Mouse (Mus musculus) forebrain, embryonic 14.5 days (tissue): ENCODE measurements at regions not wholly inside any gene's neighbourhood (a gene's known extent, or its start where the extent isn't known, plus 50 kb on each side); places are given as distances from the start of the nearest gene placed in this dataset.
A peak's percentile ranks its signal among the peaks of the same experiment; 100 is the strongest.
"Not testable (repeated sequence)": the region's sequence is repeated elsewhere in the genome, so short reads cannot be mapped to it uniquely, and the experiment has no call there.

Experiments
- ATAC-seq: fragments of 200-750 bp; cut with Nextera tagmentation; 2 replicates; pipeline ENCODE4 v1.8.0; 2017; ENCODE audit warnings: mild to moderate bottlenecking, moderate library complexity
- DNase-seq: peaks from one replicate; pipeline ENCODE4 v3.0.0-alpha.2; 2015; ENCODE audit warnings: low spot score
- H3K27ac ChIP-seq: fragments of 300-500 bp; sonication (generic); 2 replicates; pipeline ENCODE4 v1.5.1; 2014; ENCODE audit warnings: low read depth, mild to moderate bottlenecking, control low read depth, low read length, moderate library complexity
- H3K27me3 ChIP-seq: fragments of 300-500 bp; sonication (generic); replicated peaks from 2 replicates; pipeline ENCODE4 v1.6.1; 2014; ENCODE audit warnings: low read length, control low read depth, mixed read lengths; ENCODE audit not compliant: control insufficient read depth, insufficient read depth
- H3K36me3 ChIP-seq: fragments of 300-500 bp; sonication (generic); 2 replicates; pipeline ENCODE4 v1.6.1; 2014; ENCODE audit warnings: low read length, control low read depth; ENCODE audit not compliant: control insufficient read depth, insufficient read depth
- H3K4me1 ChIP-seq: fragments of 300-500 bp; sonication (generic); 2 replicates; pipeline ENCODE4 v1.6.1; 2014; ENCODE audit warnings: antibody characterized with exemption, low read length, control low read depth; ENCODE audit not compliant: control insufficient read depth, insufficient read depth
- H3K4me2 ChIP-seq: fragments of 300-500 bp; sonication (generic); 2 replicates; pipeline ENCODE4 v1.6.1; 2014; ENCODE audit warnings: mild to moderate bottlenecking, control low read depth, low read length
- H3K4me3 ChIP-seq: fragments of 300-500 bp; sonication (generic); 2 replicates; pipeline ENCODE4 v1.5.1; 2014; ENCODE audit warnings: low read depth, low read length, control low read depth
- H3K9ac ChIP-seq: fragments of 300-500 bp; sonication (generic); 2 replicates; pipeline ENCODE4 v1.6.1; 2014; ENCODE audit warnings: mild to moderate bottlenecking, low read length, control low read depth, moderate library complexity
- H3K9me3 ChIP-seq: fragments of 300-500 bp; sonication (generic); replicated peaks from 2 replicates; pipeline ENCODE4 v1.6.1; 2016; ENCODE audit warnings: low read length, control low read depth, mixed read lengths; ENCODE audit not compliant: control insufficient read depth
- WGBS: fragments of 180-500 bp; shearing (Covaris S2); extraction: QIAGEN DNeasy Blood & Tissue Kit; methylation state at CpG from one replicate; pipeline ENCODE4 v1.1.7; 2014; 5-methylcytosine and 5-hydroxymethylcytosine counted together

GRCm38 (mm10) chrX:17818325-17818724 lies 246.2 kb upstream of the Fundc1 start:
- no peaks in the 10 kb centered on the region for H3K9me3 ChIP-seq
- WGBS = 26% methylated on average over 3 of the region's 3 CpGs
- ATAC-seq = no peak
- no peaks in the 10 kb centered on the region for H3K4me1 ChIP-seq
- H3K4me2 ChIP-seq = no peak overlapping the region
- H3K9ac ChIP-seq = no peak overlapping the region
- H3K36me3 ChIP-seq = no peaks in the 10 kb centered on the region
- DNase-seq = peak; percentile 0
- no peak overlapping the region for H3K27ac ChIP-seq
- H3K27me3 ChIP-seq = no peaks in the 10 kb centered on the region
- H3K4me3 ChIP-seq = no peak overlapping the region

- Histone ChIP-seq H3K36me3 (no peaks in the 10 kb centered on the region), H3K9ac (no peak overlapping the region), H3K27ac (no peak overlapping the region), H3K27me3 (no peaks in the 10 kb centered on the region), H3K4me1 (no peaks in the 10 kb centered on the region), H3K4me3 (no peak overlapping the region), H3K9me3 (no peaks in the 10 kb centered on the region), H3K4me2 (no peak overlapping the region)
- ATAC-seq (no peak), DNase-seq (no peak)
- WGBS = 71% methylated on average over 3 of the region's 3 CpGs
These were observed 245.5 kb upstream of the Fundc1 start for GRCm38 (mm10) chrX:17817651-17818050.

GRCm38 (mm10) chrX:17788048-17788447 lies 215.9 kb upstream of the Fundc1 start:
- DNase-seq, H3K4me2 ChIP-seq, H3K4me1 ChIP-seq, H3K36me3 ChIP-seq, H3K4me3 ChIP-seq, H3K9ac ChIP-seq, H3K27me3 ChIP-seq, H3K9me3 ChIP-seq, ATAC-seq, H3K27ac ChIP-seq: not testable (repeated sequence)
- WGBS = no CpG with 5 or more reads among the region's 6 CpGs

- WGBS = 95% methylated on average over 1 of the region's 1 CpGs
- Histone ChIP-seq H3K4me3 (no peak overlapping the region), H3K27me3 (no peaks in the 10 kb centered on the region), H3K27ac (no peak overlapping the region), H3K36me3 (no peaks in the 10 kb centered on the region), H3K9ac (no peak overlapping the region), H3K4me2 (no peak overlapping the region), H3K4me1 (no peaks in the 10 kb centered on the region), H3K9me3 (no peaks in the 10 kb centered on the region)
- no peak for ATAC-seq
- no peak for DNase-seq
These were observed 203.8 kb upstream of the Fundc1 start for GRCm38 (mm10) chrX:17775886-17776285.

- Histone ChIP-seq H3K9me3 (no peaks in the 10 kb centered on the region), H3K4me3 (no peak overlapping the region), H3K36me3 (no peaks in the 10 kb centered on the region), H3K4me2 (no peak overlapping the region), H3K4me1 (no peaks in the 10 kb centered on the region), H3K9ac (no peak overlapping the region), H3K27me3 (no peaks in the 10 kb centered on the region), H3K27ac (no peak overlapping the region)
- 54% methylated on average over 2 of the region's 2 CpGs for WGBS
- ATAC-seq = no peak
- no peak for DNase-seq
These were observed 180.7 kb upstream of the Fundc1 start for GRCm38 (mm10) chrX:17752823-17753222.

- Histone ChIP-seq H3K9me3 (no peaks in the 10 kb centered on the region), H3K4me1 (no peaks in the 10 kb centered on the region), H3K4me2 (no peak overlapping the region), H3K4me3 (no peak overlapping the region), H3K27ac (no peak overlapping the region), H3K27me3 (no peaks in the 10 kb centered on the region), H3K9ac (no peak overlapping the region), H3K36me3 (no peaks in the 10 kb centered on the region)
- ATAC-seq = no peak
- WGBS = 53% methylated on average over 5 of the region's 5 CpGs
- no peak for DNase-seq
These were observed 179.3 kb upstream of the Fundc1 start for GRCm38 (mm10) chrX:17751466-17751865.

GRCm38 (mm10) chrX:17730233-17730632 lies 158.1 kb upstream of the Fundc1 start:
- WGBS = 80% methylated on average over 4 of the region's 4 CpGs
- H3K4me1 ChIP-seq = no peaks in the 10 kb centered on the region
- H3K4me3 ChIP-seq = no peak overlapping the region
- ATAC-seq (no peak), DNase-seq (no peak)
- H3K27me3 ChIP-seq = no peaks in the 10 kb centered on the region
- H3K9me3 ChIP-seq = no peaks in the 10 kb centered on the region
- no peak overlapping the region for H3K27ac ChIP-seq
- H3K4me2 ChIP-seq = no peak overlapping the region
- no peak overlapping the region for H3K9ac ChIP-seq
- H3K36me3 ChIP-seq = no peaks in the 10 kb centered on the region

- Histone ChIP-seq H3K4me3 (no peak overlapping the region), H3K27ac (no peak overlapping the region), H3K4me1 (no peaks in the 10 kb centered on the region), H3K36me3 (no peaks in the 10 kb centered on the region), H3K9me3 (no peaks in the 10 kb centered on the region), H3K9ac (no peak overlapping the region), H3K4me2 (no peak overlapping the region), H3K27me3 (no peaks in the 10 kb centered on the region)
- no peak for DNase-seq
- ATAC-seq = no peak
- 57% methylated on average over 5 of the region's 5 CpGs for WGBS
These were observed 153.7 kb upstream of the Fundc1 start for GRCm38 (mm10) chrX:17725780-17726220.

GRCm38 (mm10) chrX:17724990-17725779 lies 153.1 kb upstream of the Fundc1 start:
- 35% methylated on average over 7 of the region's 7 CpGs for WGBS
- Histone ChIP-seq H3K9ac (no peak overlapping the region), H3K27me3 (no peaks in the 10 kb centered on the region), H3K27ac (no peak overlapping the region), H3K36me3 (no peaks in the 10 kb centered on the region), H3K4me3 (no peak overlapping the region), H3K4me2 (no peak overlapping the region), H3K9me3 (no peaks in the 10 kb centered on the region), H3K4me1 (no peaks in the 10 kb centered on the region)
- ATAC-seq (peak; percentile 71), DNase-seq (peak; percentile 11)
